Mouse (Mus musculus) lung, embryonic 15.5 days (tissue): Measurements from ENCODE around the gene Srd5a3. TPM values are rescaled to one million over a fixed set of nuclear protein-coding genes. Genes with fewer than 3 reads are reported as not detected.
"Not testable (repeated sequence)": the region's sequence is repeated elsewhere in the genome, so short reads cannot be mapped to it uniquely, and the experiment has no call there.

ENCODE experiments used
- ATAC-seq: fragments of 200-750 bp; cut with Nextera tagmentation; 2 replicates; pipeline ENCODE4 v1.8.0; 2017; ENCODE audit warnings: moderate number of reproducible peaks, borderline replicate concordance; ENCODE audit not compliant: low FRiP score, low TSS enrichment; ENCODE audit errors: extremely low read depth
- H3K27ac ChIP-seq: fragments of 300-500 bp; sonication (generic); 2 replicates; pipeline ENCODE4 v1.5.1; 2015; ENCODE audit warnings: moderate library complexity, mild to moderate bottlenecking, inconsistent platforms
- H3K27me3 ChIP-seq: fragments of 300-500 bp; sonication (generic); 2 replicates; pipeline ENCODE4 v1.6.1; 2015; ENCODE audit warnings: inconsistent platforms
- H3K36me3 ChIP-seq: fragments of 300-500 bp; sonication (generic); 2 replicates; pipeline ENCODE4 v1.6.1; 2015; ENCODE audit warnings: inconsistent platforms
- H3K4me1 ChIP-seq: fragments of 300-500 bp; sonication (generic); 2 replicates; pipeline ENCODE4 v1.6.1; 2015; ENCODE audit warnings: inconsistent platforms
- H3K4me2 ChIP-seq: fragments of 300-500 bp; sonication (generic); 2 replicates; pipeline ENCODE4 v1.6.1; 2015; ENCODE audit warnings: inconsistent platforms, mild to moderate bottlenecking, moderate library complexity
- H3K4me3 ChIP-seq: fragments of 300-500 bp; sonication (generic); 2 replicates; pipeline ENCODE4 v1.5.1; 2015; ENCODE audit warnings: mild to moderate bottlenecking, inconsistent platforms
- H3K9ac ChIP-seq: fragments of 300-500 bp; sonication (generic); 2 replicates; pipeline ENCODE4 v1.6.1; 2015; ENCODE audit warnings: inconsistent platforms
- H3K9me3 ChIP-seq: fragments of 300-500 bp; sonication (generic); 2 replicates; pipeline ENCODE4 v1.6.1; 2016; ENCODE audit warnings: inconsistent platforms
- WGBS: fragments of 180-500 bp; shearing (Covaris S2); methylation state at CpG from one replicate; pipeline ENCODE4 v1.1.7; 2015; 5-methylcytosine and 5-hydroxymethylcytosine counted together
- polyA plus RNA-seq: library from polyadenylated mRNA; unstranded; fragments of >200 nt; fragmentation: Nextera tagmentation; extraction: Ambion mirVana; gene quantifications from 2 replicates; pipeline ENCODE4 v1.2.1, GENCODE M21; 2015

The Srd5a3 gene
- 45.4 and 49.6 TPM in 2 replicates for polyA plus RNA-seq

DNA sequence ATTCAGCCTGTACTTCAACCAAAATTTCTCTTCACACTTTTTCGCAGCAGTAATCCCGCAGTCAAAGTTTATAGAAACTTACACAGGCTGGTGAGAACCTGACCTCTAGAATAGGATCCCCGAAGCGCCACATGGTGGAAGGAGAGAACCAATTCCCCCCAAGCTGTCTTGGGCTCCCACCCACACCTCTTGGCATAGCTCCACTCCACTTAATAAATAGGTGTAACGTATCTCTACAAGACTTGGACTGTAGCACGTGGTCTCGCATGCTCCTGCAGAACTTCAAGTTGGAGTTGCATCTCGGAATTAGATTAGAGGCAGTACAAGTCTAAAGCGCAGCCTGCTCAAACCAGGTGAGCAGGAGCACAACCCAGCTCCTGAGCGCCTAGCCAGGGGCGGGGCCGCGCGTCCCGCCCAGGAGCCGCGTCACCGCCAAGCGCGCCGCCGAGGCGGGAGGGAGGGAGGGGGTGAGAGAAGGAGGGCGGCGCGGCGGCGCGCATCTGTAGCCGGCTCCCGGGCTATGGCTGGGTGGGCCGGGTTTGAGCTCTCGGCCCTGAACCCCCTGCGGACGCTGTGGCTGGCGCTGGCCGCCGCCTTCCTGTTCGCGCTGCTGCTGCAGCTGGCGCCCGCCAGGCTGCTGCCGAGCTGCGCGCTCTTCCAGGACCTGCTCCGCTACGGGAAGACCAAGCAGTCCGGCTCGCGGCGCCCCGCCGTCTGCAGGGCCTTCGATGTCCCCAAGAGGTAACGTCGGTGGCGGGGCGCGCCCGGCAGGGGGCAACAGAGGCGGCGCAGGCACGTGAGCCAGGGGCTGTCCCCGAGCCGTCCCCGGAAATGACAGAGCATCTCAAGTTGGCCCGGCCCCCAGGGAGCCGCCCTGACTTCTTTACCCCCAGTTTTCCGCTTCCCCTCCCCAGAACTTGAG lies at the start of gene Srd5a3:
TSS of gene Srd5a3 (plus strand) at position 464 of the 922 bp plus-strand sequence.
- peak within 1 kb of the TSS; percentile 76 for H3K4me2 ChIP-seq
- peak; percentile 97 for ATAC-seq
- no peaks in the 10 kb centered on the region for H3K27me3 ChIP-seq
- H3K4me3 ChIP-seq: peak within 1 kb of the TSS; percentile 82
- peaks cover 15% of the 10 kb centered on the region for H3K4me1 ChIP-seq
- no peaks in the 10 kb centered on the region for H3K9me3 ChIP-seq
- under 1% methylated on average over 63 of the region's 69 CpGs for WGBS
- peak within 1 kb of the TSS; percentile 99 for H3K9ac ChIP-seq
- peak within 1 kb of the TSS; percentile 100 for H3K27ac ChIP-seq
- no peaks in the 10 kb centered on the region for H3K36me3 ChIP-seq

DNA sequence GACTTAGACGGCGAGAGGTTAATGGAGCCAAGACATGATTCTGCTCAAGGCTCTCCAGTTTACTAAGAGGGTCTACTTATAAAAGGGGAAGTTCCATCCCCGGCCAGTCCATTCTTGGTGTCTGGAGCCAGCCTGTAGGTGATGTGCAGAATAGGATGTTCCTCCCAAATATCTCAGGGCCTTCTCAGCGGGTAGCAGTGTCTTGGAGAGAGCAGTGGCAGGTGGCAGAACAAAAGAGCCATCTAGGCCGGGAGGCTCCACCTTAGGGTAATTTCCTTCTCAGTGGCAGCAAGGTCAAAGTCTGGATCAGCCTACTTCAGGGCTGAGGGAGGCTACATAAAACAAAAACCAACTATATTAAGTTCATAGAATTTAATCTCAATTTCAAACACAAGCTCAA lies 36.3 kb upstream of the Srd5a3 start:
- not testable (repeated sequence) for H3K36me3 ChIP-seq, H3K4me3 ChIP-seq, H3K27ac ChIP-seq, H3K9ac ChIP-seq, H3K9me3 ChIP-seq, H3K4me2 ChIP-seq, H3K4me1 ChIP-seq, H3K27me3 ChIP-seq, ATAC-seq
- 79% methylated on average over 5 of the region's 5 CpGs for WGBS

DNA sequence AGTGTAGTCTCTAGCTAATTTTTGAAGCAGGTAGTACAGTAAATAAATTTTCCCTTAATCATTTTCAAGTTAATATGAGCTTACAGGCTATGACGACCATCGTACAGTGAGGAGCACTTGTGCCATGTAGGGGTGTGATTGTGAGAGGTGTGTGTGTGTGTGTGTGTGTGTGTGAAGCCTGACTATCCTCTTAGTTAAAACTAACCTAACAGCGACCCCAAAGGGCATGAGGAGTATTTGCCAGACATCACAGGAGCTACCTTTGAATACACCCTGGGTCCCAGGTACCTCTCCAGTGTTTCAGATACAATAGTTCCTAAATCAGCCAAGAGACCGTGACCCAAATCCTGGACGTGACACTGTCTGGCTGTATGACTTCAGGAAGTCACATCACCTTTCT lies 32.8 kb upstream of the Srd5a3 start:
- Histone ChIP-seq H3K27ac (no peak overlapping the region), H3K9me3 (no peaks in the 10 kb centered on the region), H3K4me3 (no peak overlapping the region), H3K9ac (no peak overlapping the region), H3K27me3 (no peaks in the 10 kb centered on the region), H3K36me3 (no peaks in the 10 kb centered on the region), H3K4me2 (no peak overlapping the region), H3K4me1 (no peaks in the 10 kb centered on the region)
- WGBS: 66% methylated on average over 5 of the region's 5 CpGs
- ATAC-seq: no peak

DNA sequence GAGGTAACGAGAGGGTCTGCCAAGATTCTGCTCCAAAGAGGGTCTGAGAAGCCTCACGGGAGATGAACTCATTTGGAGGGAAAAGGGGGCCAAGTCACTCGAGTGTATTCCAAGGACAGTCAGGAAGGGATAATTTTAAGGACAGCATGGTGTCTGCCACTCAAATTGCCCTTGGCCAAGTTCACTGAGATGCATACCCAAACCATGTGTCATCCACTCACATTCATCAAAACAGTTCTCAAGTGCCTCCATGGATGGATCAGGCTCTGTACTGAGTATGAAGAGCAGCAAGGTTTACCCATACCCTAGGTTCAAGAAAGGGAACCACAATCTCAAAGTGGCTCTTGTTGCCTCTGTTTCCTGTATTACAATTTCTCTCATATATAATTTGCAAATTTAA lies 31.6 kb upstream of the Srd5a3 start:
- ATAC-seq: no peak
- Histone ChIP-seq H3K4me1 (no peaks in the 10 kb centered on the region), H3K9ac (no peak overlapping the region), H3K27ac (no peak overlapping the region), H3K27me3 (no peaks in the 10 kb centered on the region), H3K36me3 (no peaks in the 10 kb centered on the region), H3K9me3 (no peaks in the 10 kb centered on the region), H3K4me2 (no peak overlapping the region), H3K4me3 (no peak overlapping the region)
- 72% methylated on average over 3 of the region's 3 CpGs for WGBS

DNA sequence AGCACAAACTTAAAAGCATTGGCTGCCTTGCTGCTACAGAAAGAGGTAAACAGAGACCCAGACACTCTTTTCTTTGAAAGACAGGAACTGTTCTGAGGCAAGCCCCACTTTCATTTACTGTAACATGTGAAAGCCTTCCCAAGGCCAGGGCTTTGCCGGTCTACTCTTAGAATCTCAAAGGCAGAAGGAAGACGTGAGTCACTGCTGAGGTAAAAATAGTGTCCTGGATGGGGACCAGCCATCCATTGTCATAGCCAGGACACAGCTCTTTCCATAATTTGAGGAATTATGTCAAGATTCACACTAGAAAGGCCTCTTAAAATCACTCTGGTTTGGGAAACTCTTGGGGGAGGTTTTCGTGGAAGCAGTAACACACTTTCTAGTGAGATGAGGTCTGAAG lies 28.9 kb upstream of the Srd5a3 start:
- WGBS: 75% methylated on average over 3 of the region's 3 CpGs
- H3K27me3 ChIP-seq: no peaks in the 10 kb centered on the region
- H3K4me2 ChIP-seq: no peak overlapping the region
- H3K9ac ChIP-seq: no peak overlapping the region
- no peaks in the 10 kb centered on the region for H3K9me3 ChIP-seq
- H3K36me3 ChIP-seq: no peaks in the 10 kb centered on the region
- no peak overlapping the region for H3K27ac ChIP-seq
- no peak overlapping the region for H3K4me3 ChIP-seq
- no peak for ATAC-seq
- no peaks in the 10 kb centered on the region for H3K4me1 ChIP-seq

DNA sequence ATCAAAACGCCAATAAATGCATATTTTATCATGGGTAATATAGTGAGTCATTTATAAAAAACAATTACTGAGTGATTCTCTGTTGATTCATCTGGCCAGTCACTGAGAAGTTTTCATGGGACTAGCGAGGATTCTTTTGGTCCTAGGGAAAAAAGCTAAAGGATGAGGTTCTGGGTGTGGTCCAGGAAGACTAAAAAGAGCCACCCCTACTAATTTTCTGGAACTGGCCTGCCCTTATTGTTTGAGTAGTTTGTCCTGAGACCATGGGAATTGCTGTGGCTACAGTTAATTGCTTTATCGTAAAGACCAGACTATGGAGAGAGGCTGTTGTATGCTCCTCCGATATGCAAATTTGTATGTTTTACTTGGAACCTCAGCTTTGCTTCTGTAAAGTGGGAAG lies 28.1 kb upstream of the Srd5a3 start:
- H3K27ac ChIP-seq: no peak overlapping the region
- H3K27me3 ChIP-seq: no peaks in the 10 kb centered on the region
- H3K4me2 ChIP-seq: no peak overlapping the region
- 72% methylated on average over 4 of the region's 4 CpGs for WGBS
- no peak for ATAC-seq
- no peaks in the 10 kb centered on the region for H3K36me3 ChIP-seq
- no peak overlapping the region for H3K9ac ChIP-seq
- no peaks in the 10 kb centered on the region for H3K9me3 ChIP-seq
- H3K4me1 ChIP-seq: no peaks in the 10 kb centered on the region
- no peak overlapping the region for H3K4me3 ChIP-seq

DNA sequence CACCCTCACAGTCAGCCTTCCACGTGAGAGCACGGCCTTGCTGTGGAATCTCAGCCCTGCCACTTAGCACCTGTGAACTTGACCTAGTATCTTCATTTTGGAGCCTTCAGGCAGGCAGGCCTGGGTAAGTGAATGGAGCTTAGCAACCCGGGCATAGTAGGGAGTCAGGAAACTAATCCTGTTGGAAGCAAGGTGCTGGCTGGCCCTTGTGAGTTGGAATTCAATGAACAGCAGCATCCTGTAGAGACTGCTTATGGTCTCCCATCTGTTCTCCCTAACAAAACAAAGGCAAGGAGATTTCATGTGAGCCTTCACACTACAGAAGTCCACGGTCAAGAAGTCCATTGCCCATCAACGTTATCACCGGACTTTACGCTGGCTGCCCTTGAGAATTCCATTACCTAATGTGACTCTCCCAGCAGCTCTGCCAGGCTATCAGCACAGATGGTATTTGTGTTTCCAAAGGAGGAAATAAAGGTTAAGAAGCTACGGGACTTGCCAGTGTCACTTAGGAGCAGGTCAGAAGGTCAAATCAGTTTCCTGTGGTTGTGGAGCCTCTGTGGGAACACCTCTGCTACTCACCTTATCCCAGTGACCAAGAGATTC lies 24.5 kb upstream of the Srd5a3 start:
- no peaks in the 10 kb centered on the region for H3K9me3 ChIP-seq
- H3K27me3 ChIP-seq: no peaks in the 10 kb centered on the region
- H3K9ac ChIP-seq: no peak overlapping the region
- no peaks in the 10 kb centered on the region for H3K4me1 ChIP-seq
- no peak overlapping the region for H3K27ac ChIP-seq
- no peak overlapping the region for H3K4me3 ChIP-seq
- 53% methylated on average over 8 of the region's 8 CpGs for WGBS
- ATAC-seq: no peak
- no peaks in the 10 kb centered on the region for H3K36me3 ChIP-seq
- no peak overlapping the region for H3K4me2 ChIP-seq

DNA sequence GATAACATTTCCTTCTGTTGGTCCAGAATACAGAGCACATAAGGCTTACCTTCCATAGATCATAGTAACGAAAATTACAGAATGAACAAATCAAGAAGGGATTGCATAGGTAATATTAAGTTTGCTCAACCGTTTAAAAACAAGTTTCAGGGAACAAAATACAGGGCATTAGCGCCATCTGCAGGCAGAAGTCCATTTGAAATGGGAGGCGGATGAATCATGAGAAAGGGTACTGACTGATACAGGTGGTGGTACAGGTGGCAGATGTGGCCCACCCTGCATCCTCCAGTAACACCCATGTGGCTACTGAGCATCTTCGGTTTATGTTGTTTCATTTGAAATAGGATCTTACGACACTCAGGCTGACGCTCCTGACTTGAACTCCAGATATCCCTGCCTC lies 21.6 kb upstream of the Srd5a3 start:
- H3K4me1 ChIP-seq: no peaks in the 10 kb centered on the region
- 27% methylated on average over 7 of the region's 7 CpGs for WGBS
- H3K4me3 ChIP-seq: no peak overlapping the region
- no peak overlapping the region for H3K4me2 ChIP-seq
- H3K36me3 ChIP-seq: no peaks in the 10 kb centered on the region
- H3K27ac ChIP-seq: no peak overlapping the region
- no peak for ATAC-seq
- no peak overlapping the region for H3K9ac ChIP-seq
- H3K27me3 ChIP-seq: no peaks in the 10 kb centered on the region
- H3K9me3 ChIP-seq: no peaks in the 10 kb centered on the region

DNA sequence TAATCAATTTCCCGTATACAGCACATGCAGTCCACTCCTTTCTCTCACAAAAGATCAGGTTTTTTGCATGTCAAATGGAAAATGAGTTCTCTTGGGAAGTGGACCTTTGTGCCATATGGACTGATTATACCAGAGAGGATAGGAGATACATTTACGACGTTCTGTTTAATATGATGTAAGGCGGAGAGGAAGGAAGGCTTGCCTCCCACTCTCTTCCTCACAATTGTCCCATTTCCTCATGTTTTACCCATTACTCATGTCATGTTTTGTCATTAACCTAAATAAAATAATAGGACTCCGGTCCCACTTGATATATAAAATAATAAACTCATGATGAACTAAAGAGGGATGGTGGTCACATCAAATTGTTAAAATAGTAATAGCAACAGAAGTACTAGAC lies 19.4 kb upstream of the Srd5a3 start:
- H3K4me1 ChIP-seq: no peaks in the 10 kb centered on the region
- 61% methylated on average over 5 of the region's 5 CpGs for WGBS
- H3K27me3 ChIP-seq: no peaks in the 10 kb centered on the region
- H3K4me2 ChIP-seq: no peak overlapping the region
- H3K9me3 ChIP-seq: no peaks in the 10 kb centered on the region
- no peaks in the 10 kb centered on the region for H3K36me3 ChIP-seq
- 0 out of 2 replicates have a peak overlapping the region, but pooled peaks have one; percentile 20 for H3K27ac ChIP-seq
- no peak overlapping the region for H3K4me3 ChIP-seq
- no peak for ATAC-seq
- H3K9ac ChIP-seq: no peak overlapping the region

DNA sequence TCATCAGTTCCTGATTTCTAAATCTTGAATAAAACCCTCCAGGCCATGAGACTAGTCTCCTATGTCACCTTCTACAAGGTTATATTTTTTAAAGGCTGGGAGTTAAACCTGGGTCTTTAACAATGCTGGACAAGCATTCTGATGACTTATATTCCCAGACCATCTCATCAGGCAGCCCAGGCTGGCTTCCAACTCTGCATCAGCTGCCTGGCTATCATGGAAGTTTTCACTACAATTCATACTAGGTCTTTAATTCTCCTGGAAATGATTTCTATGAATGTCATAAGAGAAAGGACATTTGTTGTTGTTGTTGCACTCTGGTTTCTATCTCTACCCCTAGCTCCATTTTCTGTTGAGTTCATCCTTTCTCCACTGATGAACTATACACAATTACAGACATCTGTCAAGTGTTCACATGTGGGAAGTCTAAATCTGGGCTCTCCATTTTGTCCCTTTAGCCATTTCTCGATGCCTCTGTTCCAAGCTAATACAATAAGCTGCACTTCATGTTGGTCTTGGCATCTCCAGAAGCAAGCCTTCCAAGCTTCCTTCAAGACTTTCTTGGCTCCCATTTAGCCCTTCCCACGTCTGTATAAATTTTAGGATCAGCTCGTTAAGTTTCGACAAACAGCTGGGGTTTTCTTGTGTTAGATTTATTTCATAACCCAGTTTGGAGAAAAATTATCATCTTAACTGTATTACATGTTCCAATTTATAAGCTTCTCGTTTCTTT lies 12.3 kb upstream of the Srd5a3 start:
- 59% methylated on average over 5 of the region's 5 CpGs for WGBS
- Histone ChIP-seq H3K27me3 (no peaks in the 10 kb centered on the region), H3K27ac (peak overlapping the region; percentile 24; the same call in 1 of the 2 replicates)

DNA sequence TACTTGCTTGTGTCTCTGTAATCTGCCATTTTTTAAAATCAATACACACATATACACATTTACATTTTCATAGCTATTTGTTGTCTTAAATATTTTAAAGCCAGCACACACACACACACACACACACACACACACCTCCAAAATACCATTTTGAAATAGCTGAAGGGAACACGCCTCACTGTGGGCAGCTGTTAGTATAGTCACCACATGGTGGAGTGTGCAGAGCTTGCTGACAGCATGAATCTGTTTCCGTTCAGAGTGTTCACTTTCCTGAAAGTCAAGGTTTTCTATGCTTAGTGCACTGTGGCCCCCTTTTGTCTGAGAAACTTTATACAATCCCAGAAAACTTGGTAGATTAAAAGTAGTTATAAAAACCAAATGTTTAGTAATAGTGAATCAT lies 9.8 kb upstream of the Srd5a3 start:
- ATAC-seq: no peak
- no peaks in the 10 kb centered on the region for H3K27me3 ChIP-seq
- H3K4me3 ChIP-seq: no peak overlapping the region
- no peak overlapping the region for H3K4me2 ChIP-seq
- no peaks in the 10 kb centered on the region for H3K4me1 ChIP-seq
- no peak overlapping the region for H3K9ac ChIP-seq
- no peak overlapping the region for H3K27ac ChIP-seq
- H3K9me3 ChIP-seq: no peaks in the 10 kb centered on the region
- H3K36me3 ChIP-seq: no peaks in the 10 kb centered on the region
- 22% methylated on average over 2 of the region's 2 CpGs for WGBS

More for the DNA sequence above, 12.3 kb upstream of the Srd5a3 start:
- Histone ChIP-seq H3K4me3 (no peak overlapping the region), H3K36me3 (no peaks in the 10 kb centered on the region), H3K9ac (no peak overlapping the region), H3K4me2 (no peak overlapping the region), H3K9me3 (no peaks in the 10 kb centered on the region), H3K4me1 (no peaks in the 10 kb centered on the region)
- ATAC-seq: no peak; the same call in 1 of the 2 replicates

DNA sequence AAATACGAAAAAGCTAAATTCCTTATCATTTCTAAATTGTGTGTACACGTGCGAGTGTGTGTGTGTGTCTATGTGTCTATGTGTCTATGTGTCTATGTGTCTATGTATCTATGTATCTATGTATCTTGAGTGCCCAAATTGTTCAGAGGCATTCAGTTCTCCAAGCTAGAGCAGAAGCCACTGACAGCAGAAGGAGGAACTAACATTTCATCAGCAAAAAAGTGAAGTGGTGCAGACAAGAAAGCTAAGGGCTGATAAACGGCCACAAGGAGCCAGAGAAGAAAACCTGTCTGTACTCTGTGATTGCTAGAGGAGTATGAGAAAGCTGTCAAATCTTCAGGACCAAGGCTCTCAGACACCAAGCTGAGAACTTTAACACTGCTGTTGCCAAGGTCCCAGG lies 8.1 kb upstream of the Srd5a3 start:
- no peak overlapping the region for H3K4me2 ChIP-seq
- no peak overlapping the region for H3K9ac ChIP-seq
- no peaks in the 10 kb centered on the region for H3K27me3 ChIP-seq
- H3K9me3 ChIP-seq: no peaks in the 10 kb centered on the region
- 71% methylated on average over 4 of the region's 4 CpGs for WGBS
- H3K4me1 ChIP-seq: no peaks in the 10 kb centered on the region
- no peaks in the 10 kb centered on the region for H3K36me3 ChIP-seq
- ATAC-seq: no peak
- no peak overlapping the region for H3K4me3 ChIP-seq
- no peak overlapping the region for H3K27ac ChIP-seq
